20 mouse cellular contexts compared by ENCODE assay signal in genomic region chr16:26377170-26377569, GRCm38 (mm10). TPM values are rescaled to one million over a fixed set of nuclear protein-coding genes. Genes with fewer than 3 reads are reported as not detected.
"Had no signal": no experiment of that assay in that cellular context is flagged by ENCODE, and none has a peak within 500 bp of the region (broad histone marks: within the 10 kb centered on the region; RNA-seq: fewer than 3 reads in every experiment).

No protein-coding gene starts in this region.

- H3K4me3 ChIP-seq: layer of hippocampus, adult 2 months; limb, embryonic 10.5 days; limb, embryonic 13.5 days; lung, embryonic 15.5 days; megakaryocyte, embryonic 14.5 days; midbrain, embryonic 10.5 days; midbrain, embryonic 13.5 days; myocyte had no signal

- H3K4me1 ChIP-seq: limb, embryonic 10.5 days; limb, embryonic 13.5 days; lung, embryonic 15.5 days; megakaryocyte, embryonic 14.5 days; midbrain, embryonic 10.5 days had no signal

- ATAC-seq: intestine, postnatal 0 days; midbrain, embryonic 13.5 days; midbrain, embryonic 16.5 days had no signal

- H3K9me3 ChIP-seq: limb, embryonic 10.5 days; lung, embryonic 15.5 days; megakaryocyte, embryonic 14.5 days; midbrain, embryonic 10.5 days; midbrain, embryonic 13.5 days had no signal

- H3K27ac ChIP-seq: kidney, postnatal 0 days; layer of hippocampus, adult 2 months; limb, embryonic 10.5 days; limb, embryonic 13.5 days; lung, embryonic 15.5 days; midbrain, embryonic 10.5 days; midbrain, embryonic 13.5 days had no signal

- H3K36me3 ChIP-seq: limb, embryonic 10.5 days; limb, embryonic 13.5 days; lung, embryonic 15.5 days; midbrain, embryonic 10.5 days; midbrain, embryonic 13.5 days had no signal

- H3K27me3 ChIP-seq: limb, embryonic 13.5 days; lung, embryonic 15.5 days; megakaryocyte, embryonic 14.5 days; midbrain, embryonic 13.5 days had no signal

- H3K4me2 ChIP-seq: limb, embryonic 13.5 days; lung, embryonic 15.5 days; midbrain, embryonic 13.5 days had no signal

- DNase-seq: kidney, adult 2 months; kidney, postnatal 25 days; layer of hippocampus, adult 9-11 months; lung, adult 18-20 months; lung, postnatal 10 days; lung, postnatal 36 days; thymus, adult 18-20 months; thymus, postnatal 4 days had no signal

- H3K9ac ChIP-seq: limb, embryonic 13.5 days; lung, embryonic 15.5 days; midbrain, embryonic 13.5 days had no signal

RNA-seq across cellular contexts. Expression of gene Cldn1, which starts 5.5 kb away (rescaled TPM):
- total RNA-seq: monocyte, adult 5-6 weeks had no signal
